In genomic region chr6:88378829-88379228, GRCm38 (mm10) we compare ENCODE assay signal across 14 mouse cellular contexts.
DNase-seq lines count a peak whose midpoint lies in the region; ATAC-seq and TF ChIP-seq lines count a peak whose summit lies in the region.
"Had no signal": no experiment of that assay in that cellular context is flagged by ENCODE, and none has a peak within 500 bp of the region (broad histone marks: within the 10 kb centered on the region; RNA-seq: fewer than 3 reads in every experiment).

No protein-coding gene starts in this region.

- no peaks in the 10 kb centered on the region for H3K36me3 ChIP-seq in myocyte (ENCODE audit: control insufficient read depth, insufficient read depth)
- H3K36me3 ChIP-seq in thymus, adult 2 months (ENCODE audit: control insufficient read depth, insufficient read depth, low read length): no peaks in the 10 kb centered on the region
- H3K36me3 ChIP-seq: embryonic facial prominence, embryonic 15.5 days; midbrain, embryonic 13.5 days had no signal

- peaks cover 10% of the 10 kb centered on the region for H3K4me1 ChIP-seq in thymus, adult 2 months (replicated peaks; ENCODE audit: control insufficient read depth, insufficient read depth, low read length)

- TF ChIP-seq POLR2A in myocyte (IDR thresholded peaks at IDR 0.05; ENCODE audit: insufficient read length, low read depth): no peak
- no peak for TF ChIP-seq POLR2A in thymus, adult 2 months (IDR thresholded peaks at IDR 0.05; ENCODE audit: control insufficient read depth, extremely low read depth, insufficient read depth, low read length, poor library complexity)

- ATAC-seq in granulocyte monocyte progenitor cell, adult 5-6 weeks (replicated peaks; ENCODE audit: poor library complexity, severe bottlenecking): peak; percentile 94
- ATAC-seq: midbrain, embryonic 13.5 days had no signal

- H3K79me2 ChIP-seq in myocyte (ENCODE audit: control insufficient read depth, insufficient read depth): no peaks in the 10 kb centered on the region

- H3K27me3 ChIP-seq in myocyte (ENCODE audit: control insufficient read depth, insufficient read depth, insufficient read length): no peaks in the 10 kb centered on the region
- H3K27me3 ChIP-seq in thymus, adult 2 months (ENCODE audit: control insufficient read depth, insufficient read depth, low read length): no peaks in the 10 kb centered on the region
- H3K27me3 ChIP-seq: embryonic facial prominence, embryonic 15.5 days; midbrain, embryonic 13.5 days had no signal

- no peak overlapping the region for H3K27ac ChIP-seq in thymus, adult 2 months (ENCODE audit: control insufficient read depth, insufficient read depth, low read length)
- H3K27ac ChIP-seq: embryonic facial prominence, embryonic 15.5 days; liver, embryonic 14.5 days; midbrain, embryonic 13.5 days had no signal

- no peak overlapping the region for H3K4me3 ChIP-seq in myocyte
- no peak overlapping the region for H3K4me3 ChIP-seq in thymus, adult 2 months (ENCODE audit: control insufficient read depth, insufficient read depth, low read length)
- H3K4me3 ChIP-seq: embryonic facial prominence, embryonic 15.5 days; midbrain, embryonic 13.5 days had no signal

- no peak overlapping the region for H3K4me2 ChIP-seq in myocyte (ENCODE audit: low read depth)
- H3K4me2 ChIP-seq: embryonic facial prominence, embryonic 15.5 days; midbrain, embryonic 13.5 days had no signal

- TF ChIP-seq CTCF in thymus, adult 2 months (IDR thresholded peaks at IDR 0.05; ENCODE audit: borderline replicate concordance, control insufficient read depth, extremely low read depth, insufficient read depth, low read length, poor library complexity): no peak

- H3ac ChIP-seq in myocyte (ENCODE audit: control insufficient read depth, insufficient read length): no peak overlapping the region

- 3% methylated on average over 1 of the region's 1 CpGs for whole genome bisulfite sequencing in thymus, adult 2 months

- DNase-seq in layer of hippocampus, adult 9-11 months: peak; percentile 58
- no peak for DNase-seq in layer of hippocampus, postnatal 36 days
- peak; percentile 45 for DNase-seq in CD4-positive helper T cell, adult 2 months (ENCODE audit: low read depth, low spot score)
- no peak for DNase-seq in gastrocnemius, postnatal 25 days
- no peak for DNase-seq in thymus, adult 2 months
- DNase-seq in frontal cortex, postnatal 25 days (ENCODE audit: low spot score in 2 of 2): no peak
- DNase-seq: cerebellum, adult 9-11 months; gastrocnemius, postnatal 10 days; kidney, adult 18-20 months had no signal

TF ChIP-seq in myocyte, 11 proteins besides CTCF, POLR2A, EP300 and RAD21:
- TF ChIP-seq POLR2AphosphoS2 (IDR thresholded peaks at IDR 0.05; ENCODE audit: insufficient read length, low read depth) (no peak), SRF (IDR thresholded peaks at IDR 0.05; ENCODE audit: control insufficient read depth, insufficient read length, low read depth) (peak; percentile 16), TCF12 (IDR thresholded peaks at IDR 0.05; ENCODE audit: insufficient read depth, poor library complexity, severe bottlenecking) (no peak), MYOD1 (IDR thresholded peaks at IDR 0.05; ENCODE audit: control insufficient read depth in 1 of 3, insufficient read length in 2 of 3, low read depth in 2 of 3) (peak in 2 of 3 experiments; percentile 39 to 55), E2F4 (IDR thresholded peaks at IDR 0.05; ENCODE audit: insufficient read depth) (no peak)
TF ChIP-seq in myocyte: peak in this region for 2.

Comparison
In these comparisons a context has a peak if more than half of its experiments do, and no peak if none do; other contexts are left out.
1. DNase-seq: peak in layer of hippocampus, adult 9-11 months (single experiment) and CD4-positive helper T cell, adult 2 months (single experiment); none in layer of hippocampus, postnatal 36 days (0 of 2), gastrocnemius, postnatal 25 days (single experiment), thymus, adult 2 months (single experiment) and frontal cortex, postnatal 25 days (0 of 2).